Comparison of ENCODE assay signal across 23 mouse cellular contexts in the genomic region with DNA sequence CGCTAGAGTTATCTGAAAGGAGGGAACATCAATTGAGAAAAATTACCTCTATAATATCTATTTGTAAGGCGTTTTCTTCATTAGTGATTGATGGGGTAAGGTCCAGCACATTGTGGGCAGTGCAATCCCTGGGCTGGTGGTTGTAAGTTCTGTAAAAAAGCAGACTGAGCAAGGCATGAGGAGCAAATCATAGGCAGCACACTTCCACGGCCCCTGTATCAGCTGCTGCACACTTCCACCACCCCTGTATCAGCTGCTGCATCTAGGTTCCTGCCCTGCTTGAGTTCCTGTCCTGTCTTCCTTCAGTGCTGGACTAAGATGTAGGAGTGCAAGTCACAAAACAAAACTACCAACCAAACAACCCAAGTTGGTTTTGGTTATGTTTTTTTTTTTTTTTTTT.
DNase-seq lines count a peak whose midpoint lies in the region; ATAC-seq lines count a peak whose summit lies in the region.
"Had no signal": no experiment of that assay in that cellular context is flagged by ENCODE, and none has a peak within 500 bp of the region (broad histone marks: within the 10 kb centered on the region; RNA-seq: fewer than 3 reads in every experiment).

No protein-coding gene starts in this region.

- peaks cover 3% of the 10 kb centered on the region; the same call in 1 of the 2 replicates for H3K4me1 ChIP-seq in megakaryocyte, embryonic 14.5 days

- H3K36me3 ChIP-seq in megakaryocyte, embryonic 14.5 days (replicated peaks; ENCODE audit: low read length), result no peaks in the 10 kb centered on the region
- H3K36me3 ChIP-seq: G1E had no signal

- H3K9me3 ChIP-seq in megakaryocyte, embryonic 14.5 days, result no peaks in the 10 kb centered on the region

- H3K4me3 ChIP-seq in megakaryocyte, embryonic 14.5 days (replicated peaks), result peak overlapping the region; percentile 35

- H3K27me3 ChIP-seq in megakaryocyte, embryonic 14.5 days (replicated peaks), result no peaks in the 10 kb centered on the region
- H3K27me3 ChIP-seq: CH12.LX, Patski had no signal

- no peak for ATAC-seq in megakaryocyte, adult 5-6 weeks (ENCODE audit: poor library complexity, severe bottlenecking)
- ATAC-seq in common myeloid progenitor, adult 5-6 weeks (replicated peaks; ENCODE audit: low read depth, poor library complexity, severe bottlenecking), result peak; percentile 65
- ATAC-seq in hematopoietic stem cell, adult 5-6 weeks (replicated peaks in 1 of 2; ENCODE audit: insufficient read depth in 1 of 2, low FRiP score in 2 of 2, low TSS enrichment in 1 of 2, low read depth in 1 of 2, poor library complexity in 2 of 2, severe bottlenecking in 2 of 2), result peak; percentile 67 to 75
- ATAC-seq: activated CD4-positive, CD25-positive, alpha-beta regulatory T cell, adult 4 months; CD4-positive, CD25-positive, alpha-beta regulatory T cell, adult 4 months; Patski had no signal

- peak; percentile 4 for DNase-seq in 416B (ENCODE audit: low read depth)
- no peak for DNase-seq in cerebellum, adult 9-11 months
- DNase-seq in right cerebral cortex, adult 18-20 months, result no peak
- no peak for DNase-seq in right cerebral cortex, adult 2 months (ENCODE audit: low spot score in 2 of 2)
- DNase-seq: adrenal gland, adult 2 months; adrenal gland, adult 8-10 months; adrenal gland, postnatal 10 days; adrenal gland, postnatal 14 days; adrenal gland, postnatal 25 days; adrenal gland, postnatal 36 days; B cell, adult 2 months; cerebellum, adult 11 months; cerebellum, adult 11-12 months; cerebellum, adult 18-20 months had no signal
